Mouse (Mus musculus): ENCODE measurements around the gene Acaa1b.
A peak's percentile ranks its signal among the peaks of the same experiment; 100 is the strongest.

Acaa1b gene

GRCm38 (mm10) chr9:119156278-119157201, at the start of gene Acaa1b:
Gene Acaa1b (minus strand): TSS chr9:119157093.
- DNase-seq (ENCODE audit: low spot score), result peak; percentile 77

DNA sequence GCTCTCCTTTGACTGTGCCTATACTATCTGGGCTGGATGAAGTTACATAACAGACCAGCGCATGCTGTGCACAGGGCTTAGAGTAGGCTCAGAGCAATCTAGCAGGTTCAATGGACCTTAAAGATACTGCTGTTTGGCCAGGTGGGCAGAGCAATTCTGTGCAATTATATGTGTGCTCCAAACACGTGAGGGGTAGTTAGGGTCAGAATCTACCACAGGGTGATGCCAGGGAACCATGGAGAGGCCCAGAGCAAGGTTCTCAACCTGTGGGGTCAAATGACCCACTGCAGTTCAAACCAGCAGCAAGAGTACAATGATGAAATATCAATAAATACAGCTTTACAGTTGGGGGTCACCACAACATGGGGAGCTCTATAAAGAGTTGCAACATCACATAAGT, 49.8 kb upstream of the Acaa1b start:
- DNase-seq (ENCODE audit: low spot score), result no peak

DNA sequence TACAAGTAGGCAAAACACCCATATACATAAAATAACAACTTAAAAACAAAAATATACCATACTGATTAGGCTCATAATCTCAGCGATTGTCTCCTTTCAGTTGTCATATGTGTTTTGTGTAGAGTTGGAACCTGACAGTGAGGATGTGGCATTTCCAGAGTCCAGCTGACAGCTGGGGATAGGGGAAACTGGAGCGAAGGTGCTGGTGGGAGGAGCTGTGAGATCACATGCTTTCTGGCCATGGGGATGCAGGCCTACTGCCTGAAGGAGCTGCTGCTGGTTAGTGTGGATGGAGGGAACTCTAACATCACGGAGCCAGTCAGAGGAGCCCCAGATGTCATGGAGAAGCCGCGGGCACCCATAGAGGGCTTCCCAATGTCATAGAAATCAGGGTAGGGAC, 48.9 kb upstream of the Acaa1b start:
- DNase-seq (ENCODE audit: low spot score), result no peak

DNA sequence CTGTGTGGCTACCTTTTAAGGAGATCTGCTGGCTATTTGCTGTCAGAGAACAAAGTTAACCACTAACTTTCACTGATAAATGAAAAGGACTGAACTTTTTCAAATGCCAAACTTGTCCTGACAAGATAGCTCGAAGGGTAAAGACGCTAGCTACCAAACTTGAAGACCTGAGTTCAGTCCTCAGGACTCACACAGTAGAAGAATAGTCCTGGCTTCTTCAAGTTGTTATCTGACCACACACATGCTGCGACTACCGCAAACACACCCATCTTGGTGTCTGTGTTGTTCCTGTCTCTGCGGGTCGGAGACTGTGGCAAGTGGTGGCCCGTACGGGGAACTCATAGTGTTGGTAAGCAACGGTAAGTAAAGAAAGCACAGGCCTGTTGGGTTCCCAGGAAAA, 46.7 kb upstream of the Acaa1b start:
- no peak for DNase-seq (ENCODE audit: low spot score)

GRCm38 (mm10) chr9:119201653-119202052, 44.8 kb upstream of the Acaa1b start:
- DNase-seq (ENCODE audit: low spot score), result no peak

DNA sequence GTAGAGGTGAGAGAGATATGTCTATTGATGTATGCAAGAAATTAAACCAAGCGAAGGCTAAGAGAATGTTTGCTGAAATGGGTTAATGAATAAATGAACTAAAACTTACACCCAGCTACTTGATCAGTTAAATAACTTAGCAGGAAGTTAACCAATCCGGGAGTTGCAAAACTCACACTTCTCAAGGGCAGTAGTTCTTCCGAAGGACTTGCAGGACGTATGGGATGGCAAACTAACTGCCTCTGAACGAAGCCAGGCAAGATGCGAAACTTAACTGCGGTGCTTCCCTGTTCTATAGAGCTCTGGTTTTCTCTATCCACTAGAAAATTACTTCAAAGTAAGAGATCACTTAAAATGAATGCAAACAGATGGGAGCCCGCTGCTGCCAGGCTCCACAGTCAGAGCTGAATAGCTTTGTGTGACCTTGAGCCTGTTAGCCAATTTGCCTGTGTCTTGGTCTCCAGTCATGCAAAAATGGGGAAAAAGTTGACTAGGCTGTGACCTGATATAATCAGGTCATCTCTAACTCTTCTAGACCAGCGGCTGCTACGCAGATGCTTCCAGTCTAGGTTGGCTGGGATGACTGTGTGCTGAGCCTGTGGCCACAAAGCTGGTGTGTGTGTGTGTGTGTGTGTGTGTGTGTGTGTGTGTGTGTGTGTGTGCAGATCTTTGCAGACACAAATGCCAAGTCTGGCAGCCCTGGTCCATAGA, 42.4 kb upstream of the Acaa1b start:
- DNase-seq (ENCODE audit: low spot score), result no peak

GRCm38 (mm10) chr9:119192202-119192990, 35.5 kb upstream of the Acaa1b start:
- peak; percentile 37 for DNase-seq (ENCODE audit: low spot score)

GRCm38 (mm10) chr9:119181241-119181728, 24.4 kb upstream of the Acaa1b start:
- DNase-seq (ENCODE audit: low spot score), result no peak

- DNase-seq (ENCODE audit: low spot score), result no peak
Measured at GRCm38 (mm10) chr9:119179292-119179691, 22.4 kb upstream of the Acaa1b start.

DNA sequence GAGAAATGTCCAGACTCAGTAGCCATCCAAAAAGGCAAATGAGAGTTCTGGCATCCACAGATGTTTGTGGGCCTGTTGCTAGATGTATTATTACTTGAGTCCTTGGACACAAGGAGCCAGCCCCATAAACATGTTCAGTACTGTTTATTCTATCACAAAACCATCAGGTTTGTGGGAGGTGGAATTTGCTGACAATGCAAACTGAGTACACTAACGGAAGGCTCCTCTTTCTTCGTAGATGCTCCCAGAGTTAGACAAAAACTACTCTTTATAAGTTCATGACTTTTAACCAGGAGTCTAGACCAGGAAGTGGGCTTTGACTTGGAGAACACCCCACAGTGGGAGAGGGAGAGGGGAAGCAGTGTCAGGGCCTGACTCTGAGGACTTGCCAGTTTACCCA, 10.7 kb upstream of the Acaa1b start:
- DNase-seq (ENCODE audit: low spot score), result no peak

GRCm38 (mm10) chr9:119165548-119165947, 8.7 kb upstream of the Acaa1b start:
- DNase-seq (ENCODE audit: low spot score), result no peak

DNA sequence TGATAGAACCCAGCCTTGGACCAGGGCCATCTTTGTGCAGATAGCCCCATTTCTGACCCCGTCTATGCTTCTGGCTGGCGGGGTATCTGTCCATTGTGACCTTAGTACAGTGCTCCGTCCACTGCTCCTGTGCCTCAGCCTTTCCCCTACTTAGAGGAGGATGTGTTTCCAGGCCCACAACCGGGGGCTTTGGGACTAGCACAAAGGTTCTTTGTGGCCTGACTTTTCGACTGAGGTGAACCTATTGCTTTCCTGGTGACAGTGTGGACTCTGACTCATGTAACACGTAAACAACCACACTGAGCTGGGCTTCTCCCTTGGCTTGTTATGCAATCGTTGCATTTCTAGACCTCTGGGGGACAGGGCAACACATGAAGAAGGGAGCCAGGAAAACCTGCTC, 7.8 kb upstream of the Acaa1b start:
- no peak for DNase-seq (ENCODE audit: low spot score)

DNA sequence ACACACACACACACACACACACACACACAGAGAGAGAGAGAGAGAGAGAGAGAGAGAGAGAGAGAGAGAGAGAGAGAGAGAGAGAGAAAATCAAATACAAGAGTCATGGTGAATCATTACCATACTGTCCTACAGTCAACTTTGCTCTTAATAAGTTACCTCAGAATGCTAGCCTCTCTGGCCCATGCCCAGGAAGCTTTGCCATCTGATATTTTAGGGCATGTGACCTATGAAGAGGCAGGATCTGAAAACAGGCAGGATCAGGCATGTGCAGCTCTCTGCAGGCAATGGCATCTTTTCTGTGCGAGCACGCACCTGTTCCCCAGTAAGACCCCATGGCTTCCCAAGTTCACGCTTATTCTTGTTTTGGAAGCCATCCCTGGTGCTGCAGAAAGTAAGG, 3.8 kb upstream of the Acaa1b start:
- DNase-seq (ENCODE audit: low spot score), result no peak

GRCm38 (mm10) chr9:119158861-119159260, 2.0 kb upstream of the Acaa1b start, which contains the start of gene Gm47289:
Gene Gm47289 (plus strand): TSS chr9:119159161.
- DNase-seq (ENCODE audit: low spot score), result no peak

GRCm38 (mm10) chr9:119155826-119156225, 1.1 kb downstream of the Acaa1b start:
- DNase-seq (ENCODE audit: low spot score), result peak; percentile 14

GRCm38 (mm10) chr9:119155416-119155815, 1.5 kb downstream of the Acaa1b start:
- DNase-seq (ENCODE audit: low spot score), result no peak

- no peak for DNase-seq (ENCODE audit: low spot score)
Measured at GRCm38 (mm10) chr9:119151751-119152150, 5.1 kb downstream of the Acaa1b start.

GRCm38 (mm10) chr9:119149601-119150000, 7.3 kb downstream of the Acaa1b start:
- DNase-seq (ENCODE audit: low spot score), result peak; percentile 51

DNA sequence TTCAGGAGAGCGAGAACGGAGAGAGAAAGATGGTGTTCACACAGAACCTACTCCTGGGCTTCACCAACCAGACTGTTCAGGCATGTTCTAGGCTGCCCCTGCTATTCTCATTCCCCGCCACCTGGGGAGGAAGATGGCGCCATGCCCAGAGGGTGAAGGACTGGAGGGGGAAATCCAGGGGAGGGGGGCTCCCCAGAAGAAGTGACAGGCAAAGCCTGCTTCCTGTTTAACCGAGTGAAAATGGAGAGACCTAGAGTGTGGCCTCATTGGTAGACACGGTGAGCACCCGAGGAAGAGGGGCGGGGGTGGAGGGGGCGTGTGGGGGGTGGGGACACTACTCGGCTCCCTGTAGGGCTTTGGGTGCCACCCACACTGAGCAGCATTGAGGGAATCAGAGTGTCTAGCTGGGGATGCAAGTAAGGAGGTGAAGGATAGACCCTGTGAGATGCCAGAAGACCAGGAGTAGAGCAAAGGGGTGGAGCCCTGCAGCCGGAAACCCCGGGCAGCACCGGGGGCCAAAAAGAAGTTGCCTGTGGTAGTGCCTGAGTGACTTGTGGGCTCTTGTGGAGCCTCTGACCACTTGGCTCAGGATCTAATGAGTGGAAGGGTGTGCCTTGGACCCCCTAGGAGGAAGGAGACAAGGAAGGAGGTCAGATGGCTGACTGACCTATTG, 10.7 kb downstream of the Acaa1b start:
- no peak for DNase-seq (ENCODE audit: low spot score)

- no peak for DNase-seq (ENCODE audit: low spot score)
Measured at GRCm38 (mm10) chr9:119145638-119146037, 11.3 kb downstream of the Acaa1b start.

- DNase-seq (ENCODE audit: low spot score), result no peak
Measured at GRCm38 (mm10) chr9:119145137-119145536, 11.8 kb downstream of the Acaa1b start.

DNA sequence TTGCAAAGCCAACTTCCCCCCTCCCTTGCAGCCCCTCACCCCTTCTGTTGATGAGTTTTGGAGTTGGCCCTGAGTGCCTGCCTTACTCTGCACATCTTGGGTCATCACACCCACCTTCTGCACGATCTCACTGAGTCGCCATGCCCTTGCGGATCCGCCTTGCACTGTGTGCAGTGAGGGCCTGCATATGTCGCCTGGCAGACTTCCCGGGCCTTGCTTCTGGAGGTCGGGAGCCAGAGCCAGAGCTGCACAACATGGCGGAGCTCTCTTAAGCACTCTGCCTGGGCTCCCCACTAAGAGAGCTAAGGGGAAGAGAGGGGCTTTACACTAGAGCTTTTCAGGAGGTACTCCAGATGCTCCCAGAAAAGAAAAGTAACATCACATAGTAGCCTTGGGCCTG, 12.2 kb downstream of the Acaa1b start:
- no peak for DNase-seq (ENCODE audit: low spot score)
